Mouse (Mus musculus): Measurements from ENCODE around the gene Naga.

The Naga gene

GRCm38 (mm10) chr15:82339150-82339549 is 425 bp upstream of the Naga start:
- no peak for DNase-seq (ENCODE audit: low spot score in 2 of 2)

- DNase-seq (ENCODE audit: low spot score in 2 of 2), result no peak
Observed at GRCm38 (mm10) chr15:82337875-82338274, 850 bp downstream of the Naga start.

GRCm38 (mm10) chr15:82336629-82337028 is 2.1 kb downstream of the Naga start:
- DNase-seq (ENCODE audit: low spot score in 2 of 2), result no peak

DNA sequence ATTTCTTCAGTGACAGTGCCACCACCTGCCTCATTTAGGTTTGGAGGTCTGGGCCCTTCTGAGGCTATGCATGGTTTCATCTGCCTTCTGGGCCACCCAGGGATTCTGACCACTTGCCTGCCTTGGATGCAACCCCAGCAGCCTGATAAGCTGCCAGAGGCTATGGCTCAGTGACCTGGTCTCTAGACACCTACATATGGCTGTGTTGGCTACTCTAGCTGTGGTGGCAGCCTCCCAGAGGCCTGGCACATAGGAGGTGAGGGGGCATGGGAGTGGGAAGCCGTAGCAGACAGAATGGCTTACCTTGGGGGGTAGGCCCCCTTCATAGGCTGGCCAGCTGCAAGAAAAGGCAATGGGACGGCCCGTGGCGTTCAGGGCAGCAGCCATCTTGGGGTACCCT is 3.5 kb downstream of the Naga start:
- no peak for DNase-seq (ENCODE audit: low spot score in 2 of 2)

DNA sequence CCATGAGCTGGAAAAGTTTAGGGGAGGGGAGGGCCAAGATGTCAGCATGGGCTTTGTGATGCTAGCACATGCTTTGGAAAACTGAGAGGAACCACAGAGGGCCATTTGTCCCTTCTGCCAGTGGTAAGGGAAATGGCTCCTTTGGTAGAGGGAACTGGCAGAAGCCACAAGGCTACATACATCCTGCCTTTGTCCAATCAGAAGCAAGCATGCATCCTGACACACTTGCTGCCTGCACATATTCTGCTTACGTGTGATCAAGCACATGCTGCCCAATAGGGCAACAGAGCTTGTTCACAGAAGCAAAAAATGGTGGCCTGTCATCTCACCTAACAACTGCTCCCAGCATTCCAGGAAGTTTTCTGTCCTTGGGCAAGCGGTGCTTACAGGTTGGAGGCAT is 13.3 kb downstream of the Naga start:
- no peak for DNase-seq (ENCODE audit: low spot score in 2 of 2)

DNA sequence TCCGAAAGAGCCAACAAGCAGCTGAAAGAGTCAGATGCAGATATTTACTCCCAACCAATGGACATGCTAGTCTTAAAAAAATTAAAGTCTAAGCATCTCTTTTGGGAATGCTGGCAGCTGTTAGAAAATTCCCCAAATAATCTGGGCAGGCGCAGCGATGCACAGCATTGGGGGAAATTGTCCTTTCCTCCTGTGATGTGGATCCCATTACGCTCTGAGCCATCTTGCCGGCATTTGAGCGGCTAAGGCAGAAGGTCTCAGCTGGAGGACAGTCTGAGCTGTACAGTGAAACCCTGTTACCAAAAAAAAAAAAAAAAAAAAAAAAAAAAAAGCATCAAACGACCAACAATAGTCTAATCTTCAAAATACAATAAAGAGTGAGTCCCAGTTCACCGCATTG is 16.5 kb downstream of the Naga start:
- no peak for DNase-seq (ENCODE audit: low spot score in 2 of 2)

GRCm38 (mm10) chr15:82319613-82320012 is 19.1 kb downstream of the Naga start:
- no peak for DNase-seq (ENCODE audit: low spot score in 2 of 2)

- DNase-seq (ENCODE audit: low spot score in 2 of 2), result no peak
Observed at GRCm38 (mm10) chr15:82317839-82318238, 20.9 kb downstream of the Naga start.

DNA sequence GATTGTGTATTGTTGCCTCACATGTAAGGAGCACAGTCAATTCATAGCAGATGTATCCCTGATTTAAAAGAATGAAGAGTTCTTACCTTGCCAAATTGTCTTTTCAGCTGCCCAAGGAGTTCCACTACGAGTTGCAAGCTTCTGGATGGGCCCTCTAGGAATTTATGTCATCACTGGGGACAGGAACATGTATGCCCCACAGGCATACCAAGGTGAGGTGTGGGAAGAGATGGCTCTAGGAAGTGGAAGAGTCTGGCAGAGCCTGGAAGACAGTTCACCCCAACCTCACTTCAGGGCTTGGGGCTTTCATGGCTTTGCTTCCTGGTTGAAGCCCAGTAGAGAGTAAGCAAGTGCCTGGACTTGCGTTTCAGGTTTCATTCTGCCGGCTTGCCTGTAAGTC is 30.3 kb downstream of the Naga start:
- no peak for DNase-seq (ENCODE audit: low spot score in 2 of 2)

DNA sequence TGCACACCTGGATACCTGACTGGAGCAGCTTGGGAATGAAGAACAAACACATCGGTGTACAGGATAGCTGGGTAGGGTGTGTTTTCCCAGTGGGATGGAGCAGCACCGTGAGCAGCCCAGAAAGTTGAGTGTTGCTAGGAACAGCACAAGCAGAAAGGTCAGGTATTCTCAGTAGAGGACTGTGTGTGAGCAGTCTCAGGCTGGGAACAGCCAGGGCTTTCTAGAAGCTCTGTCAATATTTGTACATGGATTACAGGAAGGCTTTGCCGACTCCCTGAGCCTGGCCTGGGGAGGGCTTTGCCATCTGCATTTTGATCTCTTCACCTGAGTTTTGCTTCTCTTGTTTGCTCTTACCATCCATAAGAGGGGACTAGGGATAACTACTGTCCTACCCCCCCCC is 31.6 kb downstream of the Naga start:
- DNase-seq (ENCODE audit: low spot score in 2 of 2), result no peak

DNA sequence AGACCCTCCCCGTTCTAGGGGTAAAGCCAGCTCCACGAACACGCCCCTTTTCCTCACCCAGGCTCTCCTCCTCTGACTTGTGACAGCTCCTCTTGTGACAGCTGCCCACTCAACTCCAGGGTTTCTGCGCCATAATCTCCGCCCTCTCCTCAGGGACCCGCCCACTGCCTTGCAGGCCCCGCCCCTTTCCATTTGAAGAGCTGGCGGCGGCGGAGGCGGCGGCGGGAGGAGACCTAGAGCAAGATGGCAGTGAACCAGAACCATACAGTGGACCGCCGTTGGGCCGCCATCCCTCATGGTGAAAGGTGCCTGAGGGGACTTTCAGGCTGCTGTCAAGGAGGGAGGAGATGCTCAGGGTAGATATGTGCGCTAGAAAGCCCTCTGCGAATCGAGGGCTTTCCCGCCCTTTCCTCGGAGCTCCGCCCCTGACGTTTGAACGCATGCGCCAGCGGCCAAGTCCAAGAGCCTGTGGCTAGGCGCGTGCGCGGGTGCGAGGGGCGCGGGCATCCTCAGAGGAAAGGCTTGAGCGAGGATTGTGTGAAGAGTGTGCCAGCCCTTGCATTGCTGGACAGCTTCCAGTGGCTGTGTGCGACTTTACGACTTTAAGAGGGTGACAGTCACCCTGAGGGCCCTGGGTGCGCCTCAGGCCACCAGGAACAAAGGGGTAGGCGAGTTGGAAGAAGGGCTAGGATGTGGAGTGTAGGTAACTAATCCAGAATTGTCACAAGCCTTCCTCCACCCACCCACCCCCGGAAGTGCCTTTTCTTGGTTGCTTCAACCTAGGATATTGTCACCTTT is 39.8 kb downstream of the Naga start, which contains the start of gene Wbp2nl:
Gene Wbp2nl, plus strand, starts transcription at position 191 of the 798 bp plus-strand sequence.
- no peak for DNase-seq (ENCODE audit: low spot score in 2 of 2)

- no peak for DNase-seq (ENCODE audit: low spot score in 2 of 2)
Observed at GRCm38 (mm10) chr15:82294059-82294458, 44.7 kb downstream of the Naga start.

GRCm38 (mm10) chr15:82293271-82293711 is 45.4 kb downstream of the Naga start:
- no peak for DNase-seq (ENCODE audit: low spot score in 2 of 2)

DNA sequence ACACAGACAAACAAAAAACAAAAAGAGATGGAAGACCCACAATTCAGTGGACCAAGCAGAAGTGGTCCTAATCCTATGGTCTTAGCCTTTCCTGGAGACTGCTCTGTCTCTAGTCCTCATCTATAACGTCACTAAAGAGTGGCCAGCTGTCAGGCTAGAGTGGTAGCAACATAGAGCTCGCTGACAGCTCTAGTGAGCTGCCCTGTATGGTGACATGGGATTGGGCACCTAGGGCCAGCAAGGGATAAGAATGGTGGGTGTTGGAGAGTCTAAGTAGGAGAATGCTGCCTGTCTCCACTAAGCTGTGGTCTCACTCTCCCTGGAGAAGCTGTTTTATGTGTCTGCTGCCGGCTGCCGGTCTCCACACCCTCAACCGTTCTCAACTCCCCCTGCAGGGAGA is 45.9 kb downstream of the Naga start:
- no peak for DNase-seq (ENCODE audit: low spot score in 2 of 2)

DNA sequence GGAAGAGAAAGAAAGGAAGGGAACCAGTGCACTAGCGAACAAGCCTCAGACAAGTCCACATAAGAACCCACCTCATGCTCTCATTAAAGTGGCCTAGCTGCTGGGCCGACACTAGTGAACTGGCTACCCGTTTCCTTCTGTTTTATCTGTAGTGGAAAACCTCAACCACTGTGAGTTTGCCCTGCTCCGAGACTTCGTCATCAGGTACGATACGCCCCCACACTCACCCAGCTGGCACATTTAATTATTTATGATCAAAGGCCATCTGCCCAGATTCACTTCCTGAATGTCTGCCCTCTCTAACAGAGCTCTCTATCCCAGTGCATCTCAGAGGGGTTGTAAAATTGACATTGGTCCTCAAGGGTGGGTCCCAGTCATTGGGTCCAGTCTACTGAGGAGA is 48.5 kb downstream of the Naga start:
- no peak for DNase-seq (ENCODE audit: low spot score in 2 of 2)

DNA sequence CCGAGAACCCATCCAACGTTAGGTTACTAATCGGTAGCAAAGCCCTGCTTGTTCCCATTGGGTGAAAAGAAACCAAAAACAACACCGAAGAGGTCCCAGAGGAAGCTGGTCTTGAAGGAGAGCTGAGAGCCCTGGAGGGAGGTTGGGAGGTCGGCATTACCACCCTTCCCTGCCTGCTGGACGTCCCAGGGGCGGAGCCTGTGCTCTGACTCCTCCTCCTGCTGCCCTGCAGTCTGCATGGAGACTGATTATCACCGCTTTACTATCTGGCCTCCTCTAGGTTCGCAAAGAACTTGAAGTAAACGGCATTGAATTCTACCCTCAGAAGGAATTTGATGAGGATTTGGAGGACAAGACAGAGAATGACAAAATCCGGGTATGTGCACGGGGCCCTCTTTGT is 52.6 kb downstream of the Naga start:
- no peak for DNase-seq (ENCODE audit: low spot score in 2 of 2)

DNA sequence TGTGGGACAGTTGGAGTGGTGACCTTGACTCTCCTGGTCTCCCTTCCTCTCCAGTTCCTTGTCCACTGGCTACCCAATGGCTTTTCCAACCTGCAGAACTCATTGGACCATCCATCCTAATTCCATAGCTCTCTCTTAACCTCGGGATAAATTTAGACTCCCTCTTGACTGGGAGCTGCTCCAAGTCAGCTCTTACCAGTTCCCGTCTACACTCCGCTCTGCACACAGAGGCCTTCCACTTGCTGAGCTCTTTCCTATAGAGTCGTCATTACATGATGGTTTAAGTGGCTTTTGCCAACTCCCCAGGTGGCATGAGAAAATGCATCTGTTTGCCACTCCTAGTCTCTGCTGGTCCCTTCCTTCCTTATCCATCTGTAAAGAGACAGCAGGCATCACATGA is 58.1 kb downstream of the Naga start:
- DNase-seq (ENCODE audit: low spot score in 2 of 2), result no peak

Measured in left cerebral cortex, adult 9 months (tissue).